Mouse (Mus musculus) spleen, postnatal 0 days (tissue): ENCODE results near the gene Usp40. TPM values are rescaled to one million over a fixed set of nuclear protein-coding genes. Genes with fewer than 3 reads are reported as not detected.

ENCODE experiments used
- polyA plus RNA-seq: library from polyadenylated mRNA; unstranded; fragments of >200 nt; fragmentation: Nextera tagmentation; extraction: Ambion mirVana; gene quantifications from 2 replicates; pipeline ENCODE4 v1.2.1, GENCODE M21; 2015

The Usp40 gene
- 7.0 and 10.0 TPM in 2 replicates for polyA plus RNA-seq

DNA sequence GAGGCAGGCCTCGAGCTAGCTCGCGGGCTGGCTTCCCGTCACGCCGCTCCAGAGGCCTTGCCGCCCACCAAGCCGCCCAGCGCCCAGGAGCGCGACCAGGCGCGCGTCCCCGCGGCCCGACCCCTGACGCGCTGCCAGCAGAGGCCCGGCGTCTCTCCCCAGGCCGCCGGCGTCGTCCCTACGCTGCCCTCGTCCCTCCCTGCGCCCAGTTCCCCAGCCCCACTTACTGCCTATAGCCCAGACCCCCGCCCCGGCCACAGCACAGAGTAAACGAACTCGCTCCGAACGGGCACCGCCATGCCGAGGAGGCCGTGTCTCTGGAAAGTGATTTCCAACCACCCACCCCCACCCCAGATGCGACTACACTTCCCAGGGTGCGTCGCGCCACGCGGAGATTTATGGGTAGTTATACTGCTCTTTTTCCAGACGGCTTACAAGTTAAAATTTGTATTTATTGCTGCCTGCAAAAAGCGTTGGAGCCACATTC, at the start of gene Usp40:
Gene Usp40, minus strand, starts transcription at position 341 of the 487 bp plus-strand sequence.

DNA sequence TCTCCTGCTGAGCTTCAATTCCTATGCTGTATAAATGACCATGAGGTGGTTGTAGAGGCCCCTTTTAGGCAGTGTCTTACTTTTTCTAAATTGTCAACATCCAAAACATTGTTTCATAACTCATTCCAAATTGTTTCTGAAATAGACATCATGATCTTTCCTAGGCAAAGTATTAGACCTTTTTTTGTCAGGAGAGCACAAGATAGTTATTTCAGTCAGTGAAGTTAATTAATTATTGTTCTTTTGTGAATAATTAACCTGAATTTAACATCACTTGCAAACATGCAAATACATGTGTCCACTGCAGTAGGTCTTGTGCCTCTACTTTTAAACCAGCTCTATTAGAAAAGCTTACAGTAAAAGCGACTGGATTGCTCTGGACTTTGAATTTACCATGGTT, 46.7 kb upstream of the Usp40 start, which contains the start of gene Ugt1a10:
Gene Ugt1a10, plus strand, starts transcription at position 301 of the 400 bp plus-strand sequence.

Other genes starting within 250 kb of the Usp40 start
- 1.1 and 1.2 TPM in 2 replicates for gene Sag, start 204.9 kb downstream of the Usp40 start, polyA plus RNA-seq
- 13.5 and 17.5 TPM in 2 replicates for gene Dgkd, start 155.3 kb downstream of the Usp40 start, polyA plus RNA-seq
- gene Ugt1a10, start 46.8 kb upstream of the Usp40 start, polyA plus RNA-seq = not detected in 2 replicates
- not detected in 2 replicates for gene Ugt1a9, start 62.2 kb upstream of the Usp40 start, polyA plus RNA-seq
- not detected in 2 replicates for gene Ugt1a8, start 79.3 kb upstream of the Usp40 start, polyA plus RNA-seq
- gene Ugt1a7c, start 86.5 kb upstream of the Usp40 start, polyA plus RNA-seq = 7.3 and 9.5 TPM in 2 replicates
- 0.33 and 0.45 TPM in 2 replicates for gene Ugt1a6b, start 94.7 kb upstream of the Usp40 start, polyA plus RNA-seq
- gene Ugt1a6a, start 126.3 kb upstream of the Usp40 start, polyA plus RNA-seq = 3.0 and 5.0 TPM in 2 replicates
- 0.11 TPM in 1 of 2 replicates, not detected in the other for gene Ugt1a5, start 157.5 kb upstream of the Usp40 start, polyA plus RNA-seq
- 0.05 and 0.40 TPM in 2 replicates for gene Ugt1a2, start 192.1 kb upstream of the Usp40 start, polyA plus RNA-seq
- 13.2 and 15.6 TPM in 2 replicates for gene Dnajb3, start 197.2 kb upstream of the Usp40 start, polyA plus RNA-seq
- gene Ugt1a1, start 203.4 kb upstream of the Usp40 start, polyA plus RNA-seq = 0.25 and 0.57 TPM in 2 replicates
- gene Mroh2a, start 218.4 kb upstream of the Usp40 start, polyA plus RNA-seq = 0.69 and 0.73 TPM in 2 replicates